Mouse (Mus musculus) neural tube, embryonic 11.5 days (tissue): ENCODE measurements at regions not wholly inside any gene's neighbourhood (a gene's known extent, or its start where the extent isn't known, plus 50 kb on each side); places are given as distances from the start of the nearest gene placed in this dataset.

Experiments
- ATAC-seq: fragments of 200-750 bp; cut with Nextera tagmentation; 2 replicates; pipeline ENCODE4 v1.8.0; 2017; ENCODE audit warnings: moderate number of reproducible peaks, mild to moderate bottlenecking, moderate TSS enrichment, moderate library complexity; ENCODE audit not compliant: insufficient read depth, low FRiP score, low TSS enrichment
- DNase-seq: peaks from one replicate; pipeline ENCODE4 v3.0.0-alpha.2; 2015; ENCODE audit warnings: low spot score
- H3K27ac ChIP-seq: fragments of 300-500 bp; sonication (generic); 2 replicates; pipeline ENCODE4 v1.5.1; 2014; ENCODE audit warnings: low read depth, mild to moderate bottlenecking, low read length
- H3K27me3 ChIP-seq: fragments of 300-500 bp; sonication (generic); 2 replicates; pipeline ENCODE4 v1.6.1; 2014; ENCODE audit warnings: mild to moderate bottlenecking, low read length, mixed read lengths; ENCODE audit not compliant: control insufficient read depth, insufficient read depth
- H3K36me3 ChIP-seq: fragments of 300-500 bp; sonication (generic); 2 replicates; pipeline ENCODE4 v1.6.1; 2014; ENCODE audit warnings: mild to moderate bottlenecking, low read length, moderate library complexity, mixed read lengths; ENCODE audit not compliant: control insufficient read depth, insufficient read depth
- H3K4me1 ChIP-seq: fragments of 300-500 bp; sonication (generic); 2 replicates; pipeline ENCODE4 v1.6.1; 2014; ENCODE audit warnings: low read length, mixed read lengths; ENCODE audit not compliant: control insufficient read depth, insufficient read depth
- H3K4me2 ChIP-seq: fragments of 300-500 bp; sonication (generic); 2 replicates; pipeline ENCODE4 v1.6.1; 2014; ENCODE audit warnings: low read depth, mild to moderate bottlenecking, moderate library complexity
- H3K4me3 ChIP-seq: fragments of 300-500 bp; sonication (generic); 2 replicates; pipeline ENCODE4 v1.5.1; 2014; ENCODE audit warnings: low read depth, low read length
- H3K9ac ChIP-seq: fragments of 300-500 bp; sonication (generic); 2 replicates; pipeline ENCODE4 v1.6.1; 2014; ENCODE audit warnings: mild to moderate bottlenecking, low read length
- H3K9me3 ChIP-seq: fragments of 300-500 bp; sonication (generic); 2 replicates; pipeline ENCODE4 v1.6.1; 2016; ENCODE audit warnings: low read length; ENCODE audit not compliant: control insufficient read depth
- WGBS: fragments of 180-500 bp; shearing (Covaris S2); extraction: QIAGEN DNeasy Blood & Tissue Kit; methylation state at CpG from one replicate; pipeline ENCODE4 v1.1.7; 2014; 5-methylcytosine and 5-hydroxymethylcytosine counted together

DNA sequence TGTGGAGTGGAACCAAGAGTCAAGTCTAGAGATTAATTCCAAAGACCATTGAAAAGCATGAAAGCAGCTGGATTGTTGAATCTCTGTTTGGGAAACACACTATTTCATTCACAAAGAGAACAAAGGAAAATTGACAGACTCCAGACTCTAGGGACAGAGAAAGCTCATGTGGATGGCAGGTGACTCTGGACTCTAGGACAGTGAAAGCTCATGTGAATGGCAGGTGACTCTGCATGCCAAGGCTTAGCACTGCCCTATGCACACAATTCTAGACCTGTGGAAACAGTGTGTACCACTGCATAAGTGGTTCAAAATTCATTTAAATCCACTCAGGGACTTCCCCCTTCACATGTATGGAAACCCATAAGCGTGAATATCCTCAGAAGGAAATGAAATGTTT is 486.0 kb upstream of the Fam92a start:
- Histone ChIP-seq H3K36me3 (no peaks in the 10 kb centered on the region), H3K9me3 (no peaks in the 10 kb centered on the region), H3K4me3 (no peak overlapping the region), H3K4me1 (peaks cover 3% of the 10 kb centered on the region; the same call in 1 of the 2 replicates), H3K27ac (no peak overlapping the region), H3K9ac (no peak overlapping the region), H3K27me3 (no peaks in the 10 kb centered on the region), H3K4me2 (no peak overlapping the region)
- DNase-seq (no peak), ATAC-seq (0 out of 2 replicates have a peak, but pooled peaks have one; percentile 25)
- WGBS = 97% methylated on average over 1 of the region's 1 CpGs

DNA sequence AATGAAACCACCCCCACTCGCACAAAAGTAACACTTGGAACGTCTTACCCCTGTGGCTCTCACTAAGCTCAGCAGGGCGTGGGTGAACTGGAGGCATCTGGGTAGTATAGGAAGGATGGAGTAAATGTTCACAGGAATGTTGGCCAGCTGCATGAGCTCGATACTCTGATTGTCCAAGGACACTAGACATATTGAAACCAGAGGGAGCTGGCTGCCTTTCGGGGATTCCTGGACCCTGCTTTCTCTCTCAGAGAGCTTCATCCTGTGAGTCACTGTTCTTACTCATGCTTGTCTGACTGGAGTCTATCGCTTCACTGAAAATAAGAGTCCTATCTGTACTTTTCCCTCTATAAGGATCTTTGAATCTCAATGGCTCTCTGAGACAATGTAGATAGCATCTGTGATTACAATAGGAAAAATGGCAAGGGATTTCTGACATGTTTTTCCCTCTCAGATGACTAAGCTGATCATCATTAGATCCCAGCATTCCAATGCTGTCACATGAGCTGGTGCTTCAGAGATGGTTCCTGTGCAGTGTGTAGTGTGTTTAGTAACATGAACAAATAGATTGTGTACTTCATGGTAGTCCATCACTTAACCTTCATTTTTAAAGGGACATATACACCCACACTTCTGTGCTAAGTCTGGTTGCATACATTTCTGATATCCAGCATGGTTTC is 485.2 kb upstream of the Fam92a start:
- WGBS = 86% methylated on average over 6 of the region's 6 CpGs
- no peak overlapping the region for H3K27ac ChIP-seq
- no peak for DNase-seq

DNA sequence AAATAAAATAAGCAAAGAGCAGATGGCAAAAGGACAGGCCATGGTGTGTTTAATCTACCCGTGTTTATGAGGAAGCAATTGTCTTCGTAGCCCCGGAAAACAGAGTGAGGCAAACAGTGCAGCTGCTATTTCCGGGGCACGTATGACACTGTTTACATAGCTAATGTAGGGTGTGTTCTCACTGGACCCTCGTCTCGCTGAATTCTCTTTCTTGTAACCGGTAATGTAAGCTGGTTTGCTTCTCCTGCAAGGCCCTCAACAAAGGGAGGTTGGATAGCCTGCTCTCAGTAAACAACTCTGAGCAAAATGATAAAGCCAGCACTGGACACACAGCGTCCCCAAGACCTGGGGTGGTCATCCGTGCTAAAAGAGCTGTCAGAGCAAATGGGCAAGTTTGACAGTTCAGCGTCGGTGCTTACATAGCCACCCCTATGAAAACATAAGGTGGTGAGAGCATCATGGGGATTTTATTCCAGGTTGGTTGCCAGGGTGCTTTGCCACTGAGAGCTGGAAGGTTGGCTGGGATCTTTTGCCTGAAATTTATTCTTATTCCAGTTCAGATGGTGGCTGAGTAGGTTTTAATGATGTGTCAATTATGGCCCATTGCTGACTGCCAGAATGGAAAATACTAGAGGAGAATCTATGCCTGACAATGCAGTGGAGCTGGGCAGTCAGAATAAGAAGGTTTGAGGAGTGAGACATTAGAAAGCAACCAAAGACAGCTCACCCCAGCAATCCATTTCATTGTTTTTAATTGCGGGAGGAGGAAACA is 483.8 kb upstream of the Fam92a start:
- DNase-seq = peak; percentile 17
- no peaks in the 10 kb centered on the region for H3K9me3 ChIP-seq
- 51% methylated on average over 13 of the region's 13 CpGs for WGBS
- H3K9ac ChIP-seq = no peak overlapping the region
- peaks cover 3% of the 10 kb centered on the region; the same call in 1 of the 2 replicates for H3K4me1 ChIP-seq
- peak overlapping the region; percentile 44; the same call in 1 of the 2 replicates for H3K27ac ChIP-seq
- H3K36me3 ChIP-seq = no peaks in the 10 kb centered on the region
- peak overlapping the region; percentile 16; the same call in 1 of the 2 replicates for H3K4me2 ChIP-seq
- no peak for ATAC-seq
- no peak overlapping the region for H3K4me3 ChIP-seq
- H3K27me3 ChIP-seq = no peaks in the 10 kb centered on the region

More for the DNA sequence above, 485.2 kb upstream of the Fam92a start:
- H3K36me3 ChIP-seq = no peaks in the 10 kb centered on the region
- peaks cover 3% of the 10 kb centered on the region; the same call in 1 of the 2 replicates for H3K4me1 ChIP-seq
- H3K4me3 ChIP-seq = no peak overlapping the region
- no peak overlapping the region for H3K4me2 ChIP-seq
- no peak for ATAC-seq
- H3K9ac ChIP-seq = no peak overlapping the region
- no peaks in the 10 kb centered on the region for H3K9me3 ChIP-seq
- no peaks in the 10 kb centered on the region for H3K27me3 ChIP-seq

DNA sequence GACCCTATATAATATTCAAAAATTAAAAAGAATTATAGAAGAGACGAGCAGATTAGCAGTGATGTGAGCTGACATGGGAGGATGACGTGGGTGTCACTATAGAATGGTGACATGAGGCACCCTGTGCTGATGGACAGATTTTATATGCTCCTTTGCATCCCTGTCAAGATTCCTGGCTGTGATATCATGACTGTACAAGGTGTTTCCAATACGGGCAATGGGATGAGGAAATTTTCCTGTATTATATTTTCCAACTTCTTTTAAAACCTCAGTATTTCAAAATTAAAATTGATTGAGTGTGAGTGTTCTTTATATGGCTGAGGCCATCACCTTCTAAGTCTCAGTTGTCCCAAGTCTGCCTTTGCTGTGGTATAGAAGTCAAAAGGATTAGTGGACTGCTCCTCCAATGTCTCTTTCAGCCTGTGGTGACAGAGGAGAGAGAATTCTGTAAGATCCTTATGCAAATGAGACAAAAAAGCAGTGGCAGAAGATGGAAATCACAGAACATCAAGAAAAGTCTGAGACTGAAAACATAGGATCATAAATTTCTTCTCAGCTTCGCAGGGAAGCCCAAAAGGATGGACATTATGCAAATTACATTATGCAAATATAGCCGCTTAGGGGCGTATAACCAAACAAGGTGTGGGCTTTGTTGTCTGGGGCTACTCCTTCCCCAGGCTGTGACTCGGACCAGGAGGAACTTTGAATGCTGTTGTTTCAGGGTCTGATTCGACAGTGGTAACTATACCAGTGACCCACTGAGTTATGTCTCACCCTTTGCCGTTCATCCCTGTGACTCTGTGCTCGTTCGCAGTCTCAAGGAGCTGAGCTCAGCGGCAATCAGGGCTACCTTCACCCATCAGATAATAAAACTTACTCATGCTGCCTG is 483.0 kb upstream of the Fam92a start:
- Histone ChIP-seq H3K4me1 (peaks cover 3% of the 10 kb centered on the region; the same call in 1 of the 2 replicates), H3K4me3 (no peak overlapping the region), H3K9me3 (no peaks in the 10 kb centered on the region), H3K9ac (no peak overlapping the region), H3K27me3 (no peaks in the 10 kb centered on the region), H3K36me3 (no peaks in the 10 kb centered on the region), H3K27ac (no peak overlapping the region; the same call in 1 of the 2 replicates), H3K4me2 (peak overlapping the region; percentile 16; the same call in 1 of the 2 replicates)
- WGBS = 43% methylated on average over 12 of the region's 12 CpGs
- ATAC-seq = peak; percentile 54; the same call in 1 of the 2 replicates
- no peak for DNase-seq

DNA sequence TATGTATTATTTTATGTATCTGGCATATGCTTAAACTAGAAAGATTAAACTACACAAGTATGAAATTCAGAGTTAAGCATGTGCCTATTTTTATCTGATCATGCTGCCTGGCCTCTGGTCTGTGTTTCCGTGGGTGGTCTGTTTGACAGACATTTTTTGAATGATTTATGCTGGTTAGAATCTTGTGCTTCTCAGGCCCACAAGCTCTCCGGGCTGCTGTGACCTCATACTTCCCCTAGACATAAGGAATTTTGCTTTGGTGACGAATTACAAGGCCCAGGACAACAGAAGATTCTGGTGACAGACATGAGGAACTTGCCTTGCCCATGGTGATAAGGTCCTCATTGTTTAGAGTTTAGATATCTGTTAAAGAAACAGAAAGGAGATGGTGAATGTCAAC is 475.9 kb upstream of the Fam92a start:
- Histone ChIP-seq H3K4me3 (no peak overlapping the region), H3K9ac (no peak overlapping the region), H3K36me3 (no peaks in the 10 kb centered on the region), H3K4me2 (no peak overlapping the region), H3K9me3 (no peaks in the 10 kb centered on the region), H3K27me3 (no peaks in the 10 kb centered on the region), H3K27ac (no peak overlapping the region), H3K4me1 (no peaks in the 10 kb centered on the region)
- 58% methylated on average over 3 of the region's 3 CpGs for whole genome bisulfite sequencing
- DNase-seq (no peak), ATAC-seq (no peak)

DNA sequence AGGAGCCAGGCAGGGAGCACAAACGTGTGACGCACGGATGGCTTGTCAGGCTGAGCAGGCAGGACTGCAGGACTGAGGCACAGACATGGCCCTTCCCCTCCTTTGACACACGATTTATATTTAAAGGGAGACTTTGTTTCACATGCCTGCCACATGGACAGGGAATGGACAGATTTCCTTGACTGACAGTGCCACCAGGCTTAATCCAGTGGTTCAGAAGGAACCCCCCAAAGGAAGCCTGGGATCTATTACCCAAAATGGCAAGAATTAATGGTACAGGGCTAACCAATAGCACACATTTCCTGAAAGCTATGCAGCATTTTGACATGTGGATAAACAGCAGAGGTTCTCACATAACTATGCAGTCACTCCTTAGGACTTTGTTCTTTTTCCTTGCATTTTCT is 470.7 kb upstream of the Fam92a start:
- DNase-seq (peak; percentile 18), ATAC-seq (no peak)
- 36% methylated on average over 4 of the region's 4 CpGs for WGBS
- no peak overlapping the region for H3K4me3 ChIP-seq
- H3K9ac ChIP-seq = no peak overlapping the region
- no peaks in the 10 kb centered on the region for H3K4me1 ChIP-seq
- no peak overlapping the region for H3K27ac ChIP-seq
- no peaks in the 10 kb centered on the region for H3K9me3 ChIP-seq
- H3K4me2 ChIP-seq = no peak overlapping the region
- H3K27me3 ChIP-seq = no peaks in the 10 kb centered on the region
- no peaks in the 10 kb centered on the region for H3K36me3 ChIP-seq

DNA sequence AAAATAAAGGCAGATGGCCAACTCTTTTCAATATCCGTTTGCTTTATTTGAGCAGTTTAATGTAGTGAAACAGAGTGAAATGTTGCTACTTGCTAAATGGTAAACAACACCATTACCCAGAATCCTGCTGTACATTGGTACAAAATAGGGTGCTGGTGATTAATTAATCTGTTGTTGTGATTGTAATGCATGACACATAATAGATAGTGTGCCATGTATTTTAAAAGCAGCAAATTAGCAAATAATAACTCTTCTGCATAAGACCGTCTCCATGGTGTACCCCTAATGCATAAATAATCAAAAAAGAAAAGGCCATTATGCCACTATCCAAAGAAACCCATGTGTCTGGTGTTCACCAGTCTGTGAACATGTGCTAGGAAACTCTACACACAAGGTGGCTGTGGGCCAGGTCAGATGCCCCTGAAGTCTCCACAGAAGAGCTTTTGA is 457.6 kb upstream of the Fam92a start:
- WGBS = 40% methylated on average over 2 of the region's 2 CpGs
- peak; percentile 80 for ATAC-seq
- 0 out of 2 replicates have a peak, but pooled peaks cover 2% of the 10 kb centered on the region for H3K27me3 ChIP-seq
- H3K9ac ChIP-seq = no peak overlapping the region
- no peak overlapping the region for H3K27ac ChIP-seq
- H3K4me1 ChIP-seq = peaks cover 8% of the 10 kb centered on the region; the same call in 1 of the 2 replicates
- H3K9me3 ChIP-seq = no peaks in the 10 kb centered on the region
- H3K4me3 ChIP-seq = no peak overlapping the region
- no peaks in the 10 kb centered on the region for H3K36me3 ChIP-seq
- DNase-seq = peak; percentile 36
- no peak overlapping the region for H3K4me2 ChIP-seq

DNA sequence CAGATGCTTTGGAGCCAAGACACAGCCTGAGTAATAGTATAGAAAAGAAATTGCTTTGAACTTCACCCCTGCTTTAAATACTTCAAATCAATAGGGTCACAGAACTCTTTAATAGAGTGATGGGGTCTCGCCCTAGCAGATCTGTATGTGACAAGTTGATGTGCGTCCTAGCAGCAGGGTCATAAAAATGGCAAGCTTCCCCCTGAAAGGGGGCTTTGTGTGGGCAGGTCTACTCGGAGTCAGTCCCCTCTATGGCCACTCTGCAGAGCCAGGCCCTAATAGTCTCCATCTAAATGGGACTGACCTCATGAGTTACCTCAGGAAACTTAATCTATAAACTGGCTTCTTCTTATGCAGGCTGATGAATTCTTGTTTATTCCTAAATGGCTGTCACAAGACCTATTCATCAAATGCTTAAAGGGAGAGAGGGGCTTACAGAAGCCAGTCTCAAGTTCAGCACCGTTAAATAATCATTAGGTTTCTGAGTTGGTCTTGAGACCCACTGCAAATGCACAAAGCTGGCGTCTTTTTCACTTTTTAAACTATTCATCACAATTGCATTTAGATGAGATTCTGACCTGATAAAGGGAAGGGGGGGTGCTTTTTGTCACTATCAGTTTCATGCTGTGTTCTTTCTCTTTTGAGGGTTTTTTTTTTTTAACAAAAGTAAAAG is 457.0 kb upstream of the Fam92a start:
- no peaks in the 10 kb centered on the region for H3K36me3 ChIP-seq
- 0 out of 2 replicates have a peak overlapping the region, but pooled peaks have one; percentile 20 for H3K27ac ChIP-seq
- ATAC-seq = peak; percentile 88
- 17% methylated on average over 5 of the region's 5 CpGs for WGBS
- peaks cover 8% of the 10 kb centered on the region; the same call in 1 of the 2 replicates for H3K4me1 ChIP-seq
- no peak overlapping the region for H3K4me2 ChIP-seq
- DNase-seq = peak; percentile 62
- no peak overlapping the region for H3K4me3 ChIP-seq
- no peak overlapping the region for H3K9ac ChIP-seq
- H3K27me3 ChIP-seq = 0 out of 2 replicates have a peak, but pooled peaks cover 2% of the 10 kb centered on the region
- H3K9me3 ChIP-seq = no peaks in the 10 kb centered on the region
